Mouse (Mus musculus): ENCODE measurements around the gene Syt7. TPM values are rescaled to one million over a fixed set of nuclear protein-coding genes. Genes with fewer than 3 reads are reported as not detected.

Syt7 gene
- polyA plus RNA-seq, 1 experiment from 2014 or later = 1.2 TPM

GRCm38 (mm10) chr19:10424751-10425150 is 35.9 kb downstream of the Syt7 start:
- Histone ChIP-seq H3K9ac (replicated peaks; ENCODE audit: low read depth, low read length) (no peak overlapping the region), H3K27ac (ENCODE audit: low read length) (no peak overlapping the region), H3K4me1 (ENCODE audit: control insufficient read depth, insufficient read depth, low read length) (peaks cover 29% of the 10 kb centered on the region; the same call in 1 of the 2 replicates), H3K4me2 (replicated peaks; ENCODE audit: low read depth, low read length) (no peak overlapping the region), H3K27me3 (ENCODE audit: control insufficient read depth, insufficient read depth, low read length) (no peaks in the 10 kb centered on the region), H3K36me3 (ENCODE audit: control insufficient read depth, insufficient read depth, low read length) (no peaks in the 10 kb centered on the region), H3K9me3 (ENCODE audit: control insufficient read depth, low read depth, low read length) (no peaks in the 10 kb centered on the region), H3K4me3 (ENCODE audit: low read depth, low read length) (no peak overlapping the region)
- no peak for ATAC-seq (ENCODE audit: insufficient number of reproducible peaks, insufficient read depth, low FRiP score, low read depth)
- 31% methylated on average over 1 of the region's 1 CpGs for WGBS

GRCm38 (mm10) chr19:10425484-10426270 is 36.8 kb downstream of the Syt7 start:
- H3K4me2 ChIP-seq (replicated peaks; ENCODE audit: low read depth, low read length) = no peak overlapping the region
- no peaks in the 10 kb centered on the region for H3K9me3 ChIP-seq (ENCODE audit: control insufficient read depth, low read depth, low read length)
- H3K4me3 ChIP-seq (ENCODE audit: low read depth, low read length) = no peak overlapping the region
- no peak for ATAC-seq (ENCODE audit: insufficient number of reproducible peaks, insufficient read depth, low FRiP score, low read depth)
- no peak overlapping the region for H3K9ac ChIP-seq (replicated peaks; ENCODE audit: low read depth, low read length)
- H3K36me3 ChIP-seq (ENCODE audit: control insufficient read depth, insufficient read depth, low read length) = no peaks in the 10 kb centered on the region
- H3K27ac ChIP-seq (ENCODE audit: low read length) = no peak overlapping the region
- H3K4me1 ChIP-seq (ENCODE audit: control insufficient read depth, insufficient read depth, low read length) = peaks cover 38% of the 10 kb centered on the region; the same call in 1 of the 2 replicates
- no peaks in the 10 kb centered on the region for H3K27me3 ChIP-seq (ENCODE audit: control insufficient read depth, insufficient read depth, low read length)
- WGBS = 45% methylated on average over 13 of the region's 13 CpGs

- H3K36me3 ChIP-seq (ENCODE audit: control insufficient read depth, insufficient read depth, low read length) = no peaks in the 10 kb centered on the region
- H3K4me3 ChIP-seq (ENCODE audit: low read depth, low read length) = no peak overlapping the region
- peaks cover 39% of the 10 kb centered on the region; the same call in 1 of the 2 replicates for H3K4me1 ChIP-seq (ENCODE audit: control insufficient read depth, insufficient read depth, low read length)
- no peak overlapping the region for H3K4me2 ChIP-seq (replicated peaks; ENCODE audit: low read depth, low read length)
- no peaks in the 10 kb centered on the region for H3K9me3 ChIP-seq (ENCODE audit: control insufficient read depth, low read depth, low read length)
- no peak overlapping the region for H3K9ac ChIP-seq (replicated peaks; ENCODE audit: low read depth, low read length)
- ATAC-seq (ENCODE audit: insufficient number of reproducible peaks, insufficient read depth, low FRiP score, low read depth) = no peak
- 56% methylated on average over 25 of the region's 25 CpGs for WGBS
- no peak overlapping the region for H3K27ac ChIP-seq (ENCODE audit: low read length)
- H3K27me3 ChIP-seq (ENCODE audit: control insufficient read depth, insufficient read depth, low read length) = no peaks in the 10 kb centered on the region
These were observed 37.4 kb downstream of the Syt7 start for GRCm38 (mm10) chr19:10426312-10426711.

- H3K27me3 ChIP-seq (ENCODE audit: control insufficient read depth, insufficient read depth, low read length) = no peaks in the 10 kb centered on the region
- H3K9me3 ChIP-seq (ENCODE audit: control insufficient read depth, low read depth, low read length) = no peaks in the 10 kb centered on the region
- no peaks in the 10 kb centered on the region for H3K36me3 ChIP-seq (ENCODE audit: control insufficient read depth, insufficient read depth, low read length)
- no peak overlapping the region for H3K27ac ChIP-seq (ENCODE audit: low read length)
- no peak overlapping the region for H3K4me2 ChIP-seq (replicated peaks; ENCODE audit: low read depth, low read length)
- no peak overlapping the region for H3K4me3 ChIP-seq (ENCODE audit: low read depth, low read length)
- ATAC-seq (ENCODE audit: insufficient number of reproducible peaks, insufficient read depth, low FRiP score, low read depth) = no peak
- no peak overlapping the region for H3K9ac ChIP-seq (replicated peaks; ENCODE audit: low read depth, low read length)
- whole genome bisulfite sequencing = 35% methylated on average over 6 of the region's 6 CpGs
- peaks cover 37% of the 10 kb centered on the region; the same call in 1 of the 2 replicates for H3K4me1 ChIP-seq (ENCODE audit: control insufficient read depth, insufficient read depth, low read length)
These were observed 37.9 kb downstream of the Syt7 start for GRCm38 (mm10) chr19:10426793-10427192.

GRCm38 (mm10) chr19:10427431-10427830 is 38.5 kb downstream of the Syt7 start:
- 49% methylated on average over 9 of the region's 9 CpGs for WGBS

GRCm38 (mm10) chr19:10429371-10429770 is 40.5 kb downstream of the Syt7 start:
- H3K4me1 ChIP-seq (ENCODE audit: control insufficient read depth, insufficient read depth, low read length) = peaks cover 30% of the 10 kb centered on the region; the same call in 1 of the 2 replicates
- no peak overlapping the region for H3K4me2 ChIP-seq (replicated peaks; ENCODE audit: low read depth, low read length)
- H3K36me3 ChIP-seq (ENCODE audit: control insufficient read depth, insufficient read depth, low read length) = no peaks in the 10 kb centered on the region
- 88% methylated on average over 8 of the region's 8 CpGs for WGBS
- no peak overlapping the region for H3K9ac ChIP-seq (replicated peaks; ENCODE audit: low read depth, low read length)
- ATAC-seq (ENCODE audit: insufficient number of reproducible peaks, insufficient read depth, low FRiP score, low read depth) = no peak
- no peaks in the 10 kb centered on the region for H3K9me3 ChIP-seq (ENCODE audit: control insufficient read depth, low read depth, low read length)
- H3K4me3 ChIP-seq (ENCODE audit: low read depth, low read length) = no peak overlapping the region
- no peak overlapping the region for H3K27ac ChIP-seq (ENCODE audit: low read length)
- H3K27me3 ChIP-seq (ENCODE audit: control insufficient read depth, insufficient read depth, low read length) = no peaks in the 10 kb centered on the region

More at GRCm38 (mm10) chr19:10427431-10427830, 38.5 kb downstream of the Syt7 start:
- H3K9ac ChIP-seq (replicated peaks; ENCODE audit: low read depth, low read length) = no peak overlapping the region
- ATAC-seq (ENCODE audit: insufficient number of reproducible peaks, insufficient read depth, low FRiP score, low read depth) = no peak
- no peaks in the 10 kb centered on the region for H3K36me3 ChIP-seq (ENCODE audit: control insufficient read depth, insufficient read depth, low read length)
- H3K4me1 ChIP-seq (ENCODE audit: control insufficient read depth, insufficient read depth, low read length) = peaks cover 33% of the 10 kb centered on the region; the same call in 1 of the 2 replicates
- H3K27ac ChIP-seq (ENCODE audit: low read length) = no peak overlapping the region
- no peaks in the 10 kb centered on the region for H3K27me3 ChIP-seq (ENCODE audit: control insufficient read depth, insufficient read depth, low read length)
- no peak overlapping the region for H3K4me2 ChIP-seq (replicated peaks; ENCODE audit: low read depth, low read length)
- no peak overlapping the region for H3K4me3 ChIP-seq (ENCODE audit: low read depth, low read length)
- no peaks in the 10 kb centered on the region for H3K9me3 ChIP-seq (ENCODE audit: control insufficient read depth, low read depth, low read length)

- H3K4me2 ChIP-seq (replicated peaks; ENCODE audit: low read depth, low read length) = no peak overlapping the region
- no peaks in the 10 kb centered on the region for H3K9me3 ChIP-seq (ENCODE audit: control insufficient read depth, low read depth, low read length)
- H3K9ac ChIP-seq (replicated peaks; ENCODE audit: low read depth, low read length) = no peak overlapping the region
- H3K27ac ChIP-seq (ENCODE audit: low read length) = no peak overlapping the region
- no peaks in the 10 kb centered on the region for H3K36me3 ChIP-seq (ENCODE audit: control insufficient read depth, insufficient read depth, low read length)
- 48% methylated on average over 3 of the region's 3 CpGs for WGBS
- no peak overlapping the region for H3K4me3 ChIP-seq (ENCODE audit: low read depth, low read length)
- ATAC-seq (ENCODE audit: insufficient number of reproducible peaks, insufficient read depth, low FRiP score, low read depth) = no peak
- peaks cover 22% of the 10 kb centered on the region; the same call in 1 of the 2 replicates for H3K4me1 ChIP-seq (ENCODE audit: control insufficient read depth, insufficient read depth, low read length)
- no peaks in the 10 kb centered on the region for H3K27me3 ChIP-seq (ENCODE audit: control insufficient read depth, insufficient read depth, low read length)
These were observed 42.5 kb downstream of the Syt7 start for GRCm38 (mm10) chr19:10431410-10431809.

- no peaks in the 10 kb centered on the region for H3K27me3 ChIP-seq (ENCODE audit: control insufficient read depth, insufficient read depth, low read length)
- ATAC-seq (ENCODE audit: insufficient number of reproducible peaks, insufficient read depth, low FRiP score, low read depth) = no peak
- H3K27ac ChIP-seq (ENCODE audit: low read length) = no peak overlapping the region
- H3K36me3 ChIP-seq (ENCODE audit: control insufficient read depth, insufficient read depth, low read length) = no peaks in the 10 kb centered on the region
- H3K4me2 ChIP-seq (replicated peaks; ENCODE audit: low read depth, low read length) = no peak overlapping the region
- H3K9ac ChIP-seq (replicated peaks; ENCODE audit: low read depth, low read length) = no peak overlapping the region
- H3K4me3 ChIP-seq (ENCODE audit: low read depth, low read length) = no peak overlapping the region
- no peaks in the 10 kb centered on the region for H3K9me3 ChIP-seq (ENCODE audit: control insufficient read depth, low read depth, low read length)
- peaks cover 20% of the 10 kb centered on the region; the same call in 1 of the 2 replicates for H3K4me1 ChIP-seq (ENCODE audit: control insufficient read depth, insufficient read depth, low read length)
- 57% methylated on average over 4 of the region's 4 CpGs for WGBS
These were observed 43.0 kb downstream of the Syt7 start for GRCm38 (mm10) chr19:10431841-10432240.

Data from stomach, embryonic 14.5 days (tissue).